Mouse (Mus musculus): ENCODE results near the gene Catsper4.

DNA sequence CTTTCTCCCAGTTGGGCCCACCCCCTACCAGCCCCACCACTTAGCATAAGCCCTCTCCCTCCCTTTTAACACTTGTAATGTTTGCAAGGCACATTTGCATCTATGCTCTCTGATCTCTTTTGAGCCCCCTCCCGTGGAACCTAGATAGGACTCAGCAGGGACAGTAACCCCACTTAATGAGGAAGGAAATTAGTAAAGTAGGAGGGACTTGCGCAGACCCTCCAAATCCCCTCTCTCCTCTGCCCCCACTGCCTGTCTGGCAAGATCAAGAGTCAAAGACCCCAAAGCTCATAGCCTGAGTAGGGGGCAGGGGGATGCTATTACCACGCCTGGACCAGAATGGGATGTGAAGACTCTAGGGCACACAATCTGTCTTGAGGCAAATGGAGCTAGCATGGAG is 27.7 kb upstream of the Catsper4 start:
- TF ChIP-seq TAL1 (IDR thresholded peaks at IDR 0.05; ENCODE audit: low read length) (no peak), GATA1 (IDR thresholded peaks at IDR 0.05; ENCODE audit: low read length) (no peak)
